ENCODE assay signal across 20 mouse cellular contexts in the genomic region with DNA sequence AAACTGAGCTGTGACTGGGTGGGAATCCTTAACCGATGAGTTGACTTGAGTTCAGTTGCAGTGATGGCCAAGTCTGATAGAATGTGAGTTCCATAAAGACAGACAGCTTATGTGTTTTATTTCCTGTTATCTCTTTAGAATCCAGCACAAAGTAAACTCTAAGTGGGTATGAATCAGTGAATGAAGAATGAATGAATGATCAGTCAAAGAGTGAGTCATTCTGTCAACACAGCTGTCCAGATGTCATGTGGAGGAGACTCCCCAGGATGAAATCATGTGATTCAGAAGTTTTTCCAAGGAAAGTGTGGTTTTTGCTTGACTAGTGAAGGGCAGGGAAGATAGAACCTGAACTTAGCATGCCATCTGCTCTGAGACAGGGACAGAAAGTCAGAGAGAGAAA.
"Had no signal": no experiment of that assay in that cellular context is flagged by ENCODE, and none has a peak within 500 bp of the region (broad histone marks: within the 10 kb centered on the region; RNA-seq: fewer than 3 reads in every experiment).

No protein-coding gene starts in this region.

- H3K4me3 ChIP-seq: liver, embryonic 15.5 days; lung, embryonic 15.5 days; midbrain, embryonic 13.5 days; midbrain, embryonic 15.5 days; neural tube, embryonic 12.5 days had no signal

- DNase-seq: liver, postnatal 0 days; lung, adult 2 months; lung, postnatal 14 days; lung, postnatal 36 days; retina, postnatal 1 day; right cerebral cortex, adult 18-20 months; right cerebral cortex, postnatal 25 days; right cerebral cortex, postnatal 4 days; spleen, adult 18-20 months; thymus, adult 18-20 months; thymus, postnatal 14 days; thymus, postnatal 36 days had no signal

- H3K4me1 ChIP-seq: liver, embryonic 15.5 days; lung, embryonic 15.5 days; megakaryocyte, embryonic 14.5 days; midbrain, embryonic 13.5 days; midbrain, embryonic 15.5 days; neural tube, embryonic 12.5 days had no signal

- H3K36me3 ChIP-seq: liver, embryonic 15.5 days; lung, embryonic 15.5 days; midbrain, embryonic 13.5 days; midbrain, embryonic 15.5 days; neural tube, embryonic 12.5 days had no signal

- H3K27me3 ChIP-seq: liver, embryonic 15.5 days; lung, embryonic 15.5 days; megakaryocyte, embryonic 14.5 days; midbrain, embryonic 13.5 days; midbrain, embryonic 15.5 days; neural tube, embryonic 12.5 days had no signal

- H3K4me2 ChIP-seq: liver, embryonic 15.5 days; lung, embryonic 15.5 days; midbrain, embryonic 11.5 days; midbrain, embryonic 13.5 days; midbrain, embryonic 15.5 days; neural tube, embryonic 12.5 days had no signal

- H3K27ac ChIP-seq: liver, embryonic 15.5 days; lung, embryonic 15.5 days; macrophage; midbrain, embryonic 13.5 days; midbrain, embryonic 15.5 days; neural tube, embryonic 12.5 days had no signal

- H3K9ac ChIP-seq: liver, embryonic 15.5 days; liver, postnatal 0 days; lung, embryonic 15.5 days; midbrain, embryonic 13.5 days; midbrain, embryonic 15.5 days; neural tube, embryonic 12.5 days had no signal
